Mouse (Mus musculus) kidney, adult 2 months (tissue): ENCODE results near the gene Wwox.

Experiments used
- CTCF ChIP-seq: fragments of 200-500 bp; conservative IDR thresholded peaks from 2 replicates; pipeline ENCODE4 v1.5.1; 2011; ENCODE audit warnings: low read depth, mild to moderate bottlenecking, control low read depth, low read length, moderate library complexity, mixed read lengths; ENCODE audit not compliant: insufficient read depth, insufficient read length
- POLR2A ChIP-seq: fragments of 200-500 bp; IDR thresholded peaks from one replicate; pipeline ENCODE4 v1.6.1; 2011; ENCODE audit warnings: low read depth, low read length, control low read depth

DNA sequence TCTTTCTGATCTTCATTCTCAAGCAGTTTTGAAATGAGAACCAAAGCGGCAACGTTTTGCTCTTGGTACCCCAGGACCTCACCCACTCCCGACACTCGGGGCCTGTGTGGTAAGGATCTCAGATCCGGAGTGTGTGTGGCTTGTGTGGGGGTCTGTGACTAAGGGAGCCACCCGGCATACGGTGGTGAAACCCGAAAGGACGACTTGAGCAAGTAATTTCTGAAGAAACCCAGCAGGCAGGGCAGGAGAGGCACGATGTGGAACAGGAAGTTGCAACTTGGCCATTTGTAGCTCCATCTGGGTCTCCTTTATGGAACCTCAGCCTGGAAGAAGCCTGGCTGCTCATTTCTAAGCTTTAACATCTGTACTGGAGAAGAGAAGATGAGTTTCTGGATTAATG lies 697.4 kb downstream of the Wwox start:
- TF ChIP-seq CTCF (no peak), POLR2A (no peak)
